Mouse (Mus musculus) neural tube, postnatal 0 days (tissue): ENCODE results near the gene Gm10799. TPM values are rescaled to one million over a fixed set of nuclear protein-coding genes. Genes with fewer than 3 reads are reported as not detected.

Experiments used
- polyA plus RNA-seq: library from polyadenylated mRNA; unstranded; fragments of >200 nt; fragmentation: Nextera tagmentation; extraction: Ambion mirVana; gene quantifications from 2 replicates; pipeline ENCODE4 v1.2.1, GENCODE M21; 2015

Gene Gm10799
- polyA plus RNA-seq, result not detected in 2 replicates

GRCm38 (mm10) chr2:104068450-104068849 lies at the start of gene Gm10799:
Gm10799 (minus strand) TSS chr2:104068550.

GRCm38 (mm10) chr2:104095741-104096213 lies 27.4 kb upstream of the Gm10799 start, which contains the start of gene Cd59a:
Cd59a (plus strand) TSS chr2:104095801.

GRCm38 (mm10) chr2:104069704-104070185 lies 1.4 kb upstream of the Gm10799 start, which contains the start of gene Cd59b:
Cd59b (plus strand) TSS chr2:104069849.

GRCm38 (mm10) chr2:104065526-104065925 lies 2.8 kb downstream of the Gm10799 start, which contains the start of gene Gm10912:
Gm10912 (plus strand) TSS chr2:104065826.

GRCm38 (mm10) chr2:104028139-104028723 lies 40.1 kb downstream of the Gm10799 start, which contains the start of gene 4931422A03Rik:
4931422A03Rik (minus strand) TSS chr2:104028361.

GRCm38 (mm10) chr2:104027458-104028138 lies 40.8 kb downstream of the Gm10799 start, which contains the start of gene Fbxo3:
Fbxo3 (plus strand) TSS chr2:104027721.

Other genes starting within 250 kb of the Gm10799 start
- gene Lmo2, start 110.6 kb downstream of the Gm10799 start, polyA plus RNA-seq, result 50.3 and 56.7 TPM in 2 replicates
- 63.0 and 64.1 TPM in 2 replicates for gene Fbxo3, start 40.8 kb downstream of the Gm10799 start, polyA plus RNA-seq
- 2.5 and 3.6 TPM in 2 replicates for gene 4931422A03Rik, start 40.2 kb downstream of the Gm10799 start, polyA plus RNA-seq
- not detected in 2 replicates for gene Gm10912, start 2.7 kb downstream of the Gm10799 start, polyA plus RNA-seq
- gene Cd59b, start 1.3 kb upstream of the Gm10799 start, polyA plus RNA-seq, result 5.3 and 5.6 TPM in 2 replicates
- 17.2 and 17.4 TPM in 2 replicates for gene Cd59a, start 27.3 kb upstream of the Gm10799 start, polyA plus RNA-seq
- not detected in 2 replicates for gene A930018P22Rik, start 54.2 kb upstream of the Gm10799 start, polyA plus RNA-seq